Mouse (Mus musculus): ENCODE measurements around the gene Slc1a5.

DNA sequence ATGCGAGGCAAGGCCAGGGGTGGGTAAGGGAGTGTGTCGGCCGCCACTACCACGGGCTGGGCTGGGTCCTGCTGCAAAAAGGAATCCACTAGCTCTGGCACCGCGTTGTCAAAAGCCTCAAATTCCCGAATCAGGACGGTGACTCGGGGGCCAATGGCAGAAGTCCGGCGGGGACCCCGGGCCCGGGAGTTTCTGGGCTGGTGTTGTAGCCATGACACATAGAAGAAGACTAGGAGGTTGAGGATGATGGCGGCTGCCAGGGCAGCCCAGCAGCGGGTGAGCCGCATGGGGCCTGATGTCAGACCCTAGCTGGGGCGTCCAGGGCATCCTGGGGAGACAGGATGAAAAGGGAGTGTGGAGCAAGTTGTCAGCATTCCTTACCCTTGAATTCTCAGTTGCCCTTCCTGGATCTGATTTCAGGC lies 30.5 kb downstream of the Slc1a5 start:
- TF ChIP-seq GATA1 (IDR thresholded peaks at IDR 0.05; ENCODE audit: low read length), result no peak
- no peak for TF ChIP-seq TAL1 (IDR thresholded peaks at IDR 0.05; ENCODE audit: low read length)
